Mouse (Mus musculus): ENCODE results near the gene Cmtm6.

DNA sequence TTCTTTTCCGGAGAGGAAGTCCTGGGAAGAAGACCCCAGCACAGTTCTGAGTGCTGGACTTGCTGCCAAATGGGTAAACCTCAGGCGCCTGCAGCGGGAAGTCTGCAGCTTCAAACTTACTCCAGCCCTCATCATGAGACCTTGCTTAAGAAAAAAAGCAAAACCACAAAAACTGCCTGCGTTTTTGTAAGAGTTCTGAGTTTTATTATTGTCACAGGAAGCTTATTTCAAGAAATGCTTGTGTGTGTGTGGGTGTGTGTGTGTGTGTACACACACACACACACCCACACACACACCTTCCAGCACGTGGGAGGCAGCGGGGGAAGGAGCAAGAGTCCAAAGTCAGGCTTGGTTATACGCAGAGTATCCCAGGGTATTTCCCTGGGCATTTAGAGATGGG lies 27.4 kb downstream of the Cmtm6 start:
- TF ChIP-seq CTCF (IDR thresholded peaks at IDR 0.05; ENCODE audit: low read depth) (no peak), EP300 (IDR thresholded peaks at IDR 0.05; ENCODE audit: low read depth) (no peak)

Data from liver, embryonic 14.5 days (tissue).